Mouse (Mus musculus) heart, adult 11 months (tissue): ENCODE data around the gene Gse1.
A peak's percentile ranks its signal among the peaks of the same experiment; 100 is the strongest.

Experiments
- DNase-seq: peaks from one replicate; pipeline ENCODE4 v3.0.0; 2022

Gse1 gene

DNA sequence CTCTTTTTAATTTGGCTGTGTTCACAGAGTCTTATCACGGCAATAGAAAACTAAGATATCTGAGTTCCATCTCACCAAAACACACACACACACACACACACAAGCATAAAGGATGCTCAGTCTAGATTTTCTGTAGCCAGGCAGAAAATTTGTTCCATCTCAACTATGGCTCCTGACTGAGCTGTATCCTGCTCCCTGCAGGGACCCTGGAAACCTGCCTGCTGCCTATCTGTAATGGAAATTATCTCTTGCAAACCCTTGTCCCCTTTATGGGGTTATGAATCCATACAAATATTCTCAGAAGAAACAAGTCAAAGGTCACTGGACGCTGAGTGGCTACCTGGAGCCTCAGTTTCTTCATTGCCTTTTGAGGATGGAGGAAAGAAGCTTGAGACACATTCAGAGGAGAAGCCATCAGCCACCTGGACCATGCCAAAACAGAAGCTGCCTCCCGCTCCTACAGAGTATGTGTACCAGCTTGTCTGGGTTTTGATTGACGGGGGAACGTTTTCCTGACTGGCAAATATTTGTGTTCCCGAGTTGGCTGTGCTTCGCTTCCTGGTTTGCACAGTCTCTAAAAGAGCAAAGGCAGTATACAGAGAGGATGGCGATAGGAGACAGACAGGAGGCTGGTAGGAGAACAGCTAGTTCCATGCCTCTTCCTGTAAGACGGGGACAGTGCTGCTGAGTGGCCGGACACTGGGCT, 363.5 kb downstream of the Gse1 start:
- no peak for DNase-seq

- no peak for DNase-seq
Measured at GRCm38 (mm10) chr8:120594571-120594970, 366.3 kb downstream of the Gse1 start.

DNA sequence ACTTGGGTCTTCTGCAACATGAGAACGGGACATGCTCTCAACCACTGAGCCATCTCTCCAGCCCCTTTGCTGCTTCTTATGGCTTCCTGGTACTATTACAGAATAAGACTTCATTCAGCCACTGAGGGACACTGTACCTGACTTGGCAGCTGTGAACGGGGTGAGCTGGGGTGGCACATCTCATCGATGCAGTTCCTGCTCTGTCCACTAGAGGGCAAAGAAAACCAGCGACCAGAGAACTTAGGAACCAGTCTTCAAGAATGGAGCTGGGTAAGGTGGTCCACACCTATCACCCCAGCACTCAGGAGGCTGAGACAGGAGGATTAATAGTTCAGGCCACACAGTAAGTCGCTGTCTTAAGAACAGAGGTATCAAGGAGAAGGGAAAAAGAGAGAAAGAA, 367.7 kb downstream of the Gse1 start:
- DNase-seq, result no peak

DNA sequence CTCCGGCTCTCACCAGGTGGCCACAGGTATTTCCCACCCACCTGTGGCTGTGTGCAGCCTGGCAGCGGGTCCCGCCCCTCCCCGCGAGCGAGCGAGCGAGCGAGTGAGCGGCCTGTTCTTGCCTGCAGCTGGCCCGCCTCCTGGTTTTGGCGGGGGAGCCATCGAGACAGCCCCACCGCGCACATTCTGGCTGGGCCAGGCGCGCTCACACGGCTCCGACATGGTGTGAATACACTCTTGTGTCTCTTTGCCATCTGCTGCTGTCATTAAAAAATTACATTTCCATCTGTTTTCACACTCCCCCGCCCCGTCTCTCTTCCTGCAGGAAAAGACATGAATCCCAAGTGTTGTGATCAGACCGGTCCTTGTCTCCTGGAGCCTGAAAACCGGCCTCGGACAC, 370.3 kb downstream of the Gse1 start:
- peak; percentile 96 for DNase-seq

DNA sequence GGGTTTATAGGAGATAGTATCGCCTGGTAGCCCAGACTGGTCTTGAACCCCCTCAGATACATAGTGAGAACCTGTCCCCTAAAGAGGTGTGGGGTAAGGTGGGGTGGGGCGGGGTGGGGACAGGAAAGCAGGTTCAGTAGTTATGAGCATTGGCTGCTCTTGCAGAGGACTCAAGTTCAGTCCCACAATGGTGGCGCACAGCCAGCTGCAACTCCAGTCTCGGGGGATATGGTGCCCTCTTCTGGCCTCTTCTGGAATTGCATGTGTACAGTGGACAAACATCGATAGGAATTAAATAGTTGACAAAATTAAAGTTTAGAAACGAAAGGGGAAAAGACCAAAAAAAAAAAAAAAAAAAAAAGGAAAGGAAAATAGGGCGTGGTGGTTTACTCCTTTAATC, 371.2 kb downstream of the Gse1 start:
- peak; percentile 95 for DNase-seq

- no peak for DNase-seq
Measured at GRCm38 (mm10) chr8:120602672-120603071, 374.4 kb downstream of the Gse1 start.

DNA sequence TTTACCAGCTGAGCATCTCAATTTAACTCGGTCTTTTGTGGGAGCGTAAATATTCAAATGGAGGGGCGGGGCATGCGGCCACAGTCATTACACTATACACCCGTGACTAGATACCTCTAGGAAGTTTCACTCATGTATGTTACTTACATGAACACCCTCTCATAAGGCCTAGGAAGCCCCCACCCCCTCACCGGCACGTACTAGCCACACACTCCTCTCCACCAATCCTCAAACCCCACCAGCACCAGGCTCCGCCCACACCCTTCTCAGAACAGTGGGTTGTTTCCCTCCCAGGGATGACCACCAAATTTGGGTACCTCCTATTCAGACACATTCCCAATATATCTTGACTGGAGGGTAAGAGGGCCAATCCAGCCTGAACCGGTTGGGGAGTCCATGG, 379.2 kb downstream of the Gse1 start:
- peak; percentile 92 for DNase-seq

- no peak for DNase-seq
Measured at GRCm38 (mm10) chr8:120607885-120608284, 379.6 kb downstream of the Gse1 start.

GRCm38 (mm10) chr8:120610824-120611223, 382.6 kb downstream of the Gse1 start:
- DNase-seq, result no peak

GRCm38 (mm10) chr8:120614491-120614890, 386.2 kb downstream of the Gse1 start:
- no peak for DNase-seq

GRCm38 (mm10) chr8:120616663-120617626, 388.7 kb downstream of the Gse1 start:
- peak; percentile 95 for DNase-seq

DNA sequence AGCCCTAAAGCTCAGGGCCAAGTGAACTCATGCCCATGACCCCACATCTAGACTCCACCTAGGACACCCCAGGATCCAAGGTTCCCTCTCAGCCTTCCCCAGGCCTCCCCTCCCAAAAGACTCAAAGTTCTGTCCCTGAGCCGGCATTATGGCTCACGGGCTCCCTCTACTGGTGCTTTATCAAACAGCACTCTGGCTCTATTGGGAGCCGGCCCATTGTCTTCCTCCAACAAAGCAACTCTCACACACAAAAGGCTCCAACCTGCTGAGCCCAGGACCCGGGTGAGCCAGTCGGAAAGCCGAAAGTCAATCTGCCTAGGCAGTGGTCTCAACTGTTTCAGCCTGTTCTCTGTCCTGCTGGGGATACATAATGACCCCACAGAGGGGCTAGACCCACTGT, 389.9 kb downstream of the Gse1 start:
- DNase-seq, result peak; percentile 95

DNA sequence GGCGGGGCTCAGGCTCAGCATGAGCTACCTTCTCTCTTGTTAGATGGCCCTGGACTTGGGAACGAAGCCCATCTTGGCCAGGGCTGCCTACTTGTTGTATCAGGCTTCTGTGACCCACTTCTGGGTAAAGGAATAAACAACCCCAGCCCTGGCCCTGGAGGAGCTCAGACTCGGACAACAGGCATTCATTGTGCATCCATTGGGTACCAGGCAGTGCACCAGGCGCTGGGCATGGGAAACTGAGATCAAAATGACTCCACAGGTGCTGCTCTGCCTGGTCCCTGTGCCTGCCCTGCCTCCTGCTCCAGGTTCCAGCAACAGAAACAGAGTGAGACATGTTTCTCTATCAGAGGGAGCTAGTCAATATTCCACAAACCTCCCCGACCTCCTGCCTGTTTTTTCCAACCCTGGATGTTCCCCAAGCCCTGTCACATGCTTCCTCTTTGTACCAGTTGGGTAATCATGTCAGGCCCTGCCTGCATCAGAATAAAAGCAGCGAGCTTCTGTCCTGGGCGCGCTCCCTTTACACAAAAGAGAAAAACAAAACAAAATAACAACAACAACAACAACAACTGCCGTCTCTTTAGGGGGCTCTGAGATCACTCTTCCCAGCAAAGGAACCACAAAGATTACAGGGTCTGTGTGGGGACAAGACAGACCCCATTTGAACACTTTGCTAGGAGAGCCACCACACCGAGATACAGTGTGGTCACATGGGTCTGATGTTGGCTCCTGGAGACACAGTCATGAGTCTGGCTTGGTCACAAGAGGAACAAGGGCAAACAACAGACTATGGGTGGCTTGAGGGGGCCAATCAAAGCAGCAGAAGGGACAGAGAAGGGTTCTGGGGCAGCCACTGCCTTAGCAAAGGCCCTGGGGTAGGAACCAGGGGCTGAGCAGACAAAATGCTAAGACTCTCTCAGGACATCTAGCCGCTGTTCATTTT, 391.3 kb downstream of the Gse1 start:
- DNase-seq, result peak; percentile 97

DNA sequence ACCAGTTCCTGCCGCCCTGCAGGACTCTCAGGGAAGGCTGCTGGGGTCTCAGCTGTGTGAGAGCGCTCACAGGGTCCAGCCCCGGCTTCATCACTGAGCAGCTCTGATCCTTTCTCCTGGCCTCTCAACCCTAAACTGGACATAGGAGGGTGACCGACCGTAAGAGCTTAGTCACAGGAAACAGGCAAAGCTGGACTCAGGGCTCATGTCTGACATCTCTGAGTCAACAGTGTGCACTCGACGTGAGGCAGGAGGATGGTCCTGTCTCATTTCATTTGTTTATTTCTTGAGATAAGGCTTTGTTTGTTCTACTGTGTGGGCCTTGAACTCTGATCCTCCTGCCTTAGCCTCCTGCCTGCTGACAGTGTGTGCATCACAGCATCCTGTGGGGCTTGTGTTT, 392.2 kb downstream of the Gse1 start:
- DNase-seq, result no peak

DNA sequence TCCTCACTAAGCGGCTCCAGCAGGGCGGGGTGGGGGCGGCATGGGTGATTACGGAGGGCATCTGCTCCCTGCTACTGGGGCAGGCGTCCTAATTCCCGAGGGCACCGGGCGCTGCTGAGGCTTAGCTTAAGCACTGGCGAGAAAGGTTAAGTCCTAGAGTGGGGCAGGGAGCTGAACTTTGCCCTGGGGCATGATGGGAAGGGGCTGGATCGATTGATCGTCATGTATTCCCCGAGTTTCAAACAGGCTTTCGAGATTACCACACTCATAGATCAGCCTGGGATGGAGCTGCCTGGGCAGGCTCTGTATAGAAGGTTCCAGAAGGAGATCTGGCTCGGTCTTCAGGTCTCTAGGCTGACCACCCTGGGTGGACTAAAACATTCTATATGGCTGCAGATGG, 393.9 kb downstream of the Gse1 start:
- DNase-seq, result no peak

DNA sequence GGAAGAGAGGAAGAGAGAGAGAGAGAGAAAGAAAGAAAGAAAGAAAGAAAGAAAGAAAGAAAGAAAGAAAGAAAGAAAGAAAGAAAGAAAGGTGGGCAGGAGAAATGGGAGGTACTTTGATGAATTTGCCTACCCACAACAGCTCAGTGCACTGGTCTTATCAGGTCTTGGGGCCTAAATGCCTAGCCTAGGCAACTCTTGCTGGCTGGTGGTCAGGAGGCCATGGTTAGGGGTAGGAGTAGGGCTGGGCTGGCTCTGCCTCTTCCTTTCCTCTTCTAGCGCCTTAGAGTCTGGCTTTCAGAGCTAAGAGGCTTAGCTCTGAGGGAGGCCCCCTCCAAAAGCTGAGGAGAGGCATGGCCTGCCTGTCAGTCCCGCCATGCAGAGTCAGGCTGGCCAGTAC, 395.4 kb downstream of the Gse1 start:
- no peak for DNase-seq

- DNase-seq, result no peak
Measured at GRCm38 (mm10) chr8:120626461-120626860, 398.2 kb downstream of the Gse1 start.

GRCm38 (mm10) chr8:120627298-120627697, 399.0 kb downstream of the Gse1 start:
- DNase-seq, result no peak

GRCm38 (mm10) chr8:120630031-120630430, 401.8 kb downstream of the Gse1 start:
- DNase-seq, result no peak

DNA sequence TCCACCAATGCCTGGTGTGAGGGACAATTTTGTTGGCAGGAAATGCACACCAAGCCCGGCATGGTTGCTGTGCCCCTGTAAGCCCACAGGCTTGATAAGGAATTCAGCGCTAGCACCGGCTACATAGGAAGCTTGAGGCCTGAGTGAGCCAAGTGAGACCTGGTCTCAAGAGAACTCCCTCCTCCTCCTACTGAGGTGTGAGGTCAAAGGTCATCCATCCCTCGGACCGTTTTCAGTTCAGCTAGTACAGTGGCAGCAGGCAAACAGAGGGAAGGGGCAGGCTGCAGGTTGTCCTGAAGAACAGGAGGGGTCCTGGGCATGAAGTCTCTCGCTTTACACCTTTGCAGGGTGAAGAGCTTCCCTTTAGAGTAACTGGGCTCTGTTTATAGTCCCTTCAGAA, 402.6 kb downstream of the Gse1 start:
- DNase-seq, result no peak
